Mouse (Mus musculus) erythroid progenitor cell, adult 5-6 weeks (primary cell): Measurements from ENCODE around the gene Cabp4. TPM values are rescaled to one million over a fixed set of nuclear protein-coding genes. Genes with fewer than 3 reads are reported as not detected.

Experiments
- ATAC-seq: replicated peaks from 2 replicates; pipeline ENCODE4 v1.8.0; 2016; ENCODE audit warnings: moderate number of reproducible peaks, mild to moderate bottlenecking, moderate TSS enrichment, inconsistent platforms; ENCODE audit not compliant: poor library complexity, low FRiP score, severe bottlenecking
- total RNA-seq, 2 experiments: library from RNA; stranded (forward) in 1 of 2; stranded (reverse) in 1 of 2; fragments of 150-400 nt in 1 of 2; fragments of 186-747, 209-891 nt in 1 of 2; gene quantifications; 2 replicates each; pipeline versions ENCODE4 v1.2.3 to v1.2.4; 2015 to 2017; ENCODE audit warnings: low replicate concordance in 2 of 2

The Cabp4 gene
- total RNA-seq, 2 experiments from 2014 or later, result not detected

GRCm38 (mm10) chr19:4090446-4090845 lies 53.4 kb downstream of the Cabp4 start:
- ATAC-seq, result no peak

- no peak for ATAC-seq
Observed at GRCm38 (mm10) chr19:4089128-4089527, 54.7 kb downstream of the Cabp4 start.

GRCm38 (mm10) chr19:4088146-4088545 lies 55.7 kb downstream of the Cabp4 start:
- ATAC-seq, result no peak

GRCm38 (mm10) chr19:4087090-4087489 lies 56.7 kb downstream of the Cabp4 start:
- no peak for ATAC-seq

- ATAC-seq, result no peak
Observed at GRCm38 (mm10) chr19:4086156-4086555, 57.7 kb downstream of the Cabp4 start.

Other genes with a start within 250 kb of the Cabp4 start
Only the 30 nearest of the 33 such genes appear.
- gene Unc93b1, start 208.8 kb downstream of the Cabp4 start, total RNA-seq (2015; ENCODE audit: low replicate concordance), result 28.5 and 29.3 TPM in 2 replicates
- gene Unc93b1, start 208.8 kb downstream of the Cabp4 start, total RNA-seq (2017; ENCODE audit: low replicate concordance), result 28.2 and 34.4 TPM in 2 replicates
- 3.6 TPM in 1 of 2 replicates, not detected in the other for gene Aldh3b3, start 185.4 kb downstream of the Cabp4 start, total RNA-seq (2015; ENCODE audit: low replicate concordance)
- gene Aldh3b3, start 185.4 kb downstream of the Cabp4 start, total RNA-seq (2017; ENCODE audit: low replicate concordance), result not detected in 2 replicates
- 1.3 and 6.5 TPM in 2 replicates for gene Aldh3b2, start 171.7 kb downstream of the Cabp4 start, total RNA-seq (2015; ENCODE audit: low replicate concordance)
- gene Aldh3b2, start 171.7 kb downstream of the Cabp4 start, total RNA-seq (2017; ENCODE audit: low replicate concordance), result 1.1 and 2.4 TPM in 2 replicates
- gene Acy3, start 157.5 kb downstream of the Cabp4 start, total RNA-seq (2015; ENCODE audit: low replicate concordance), result not detected in 2 replicates
- not detected in 2 replicates for gene Acy3, start 157.5 kb downstream of the Cabp4 start, total RNA-seq (2017; ENCODE audit: low replicate concordance)
- not detected in 2 replicates for gene Tbx10, start 151.3 kb downstream of the Cabp4 start, total RNA-seq (2015; ENCODE audit: low replicate concordance)
- not detected in 2 replicates for gene Tbx10, start 151.3 kb downstream of the Cabp4 start, total RNA-seq (2017; ENCODE audit: low replicate concordance)
- gene Nudt8, start 143.5 kb downstream of the Cabp4 start, total RNA-seq (2015; ENCODE audit: low replicate concordance), result not detected in 2 replicates
- gene Nudt8, start 143.5 kb downstream of the Cabp4 start, total RNA-seq (2017; ENCODE audit: low replicate concordance), result 1.4 TPM in 1 of 2 replicates, not detected in the other
- gene Gm49405, start 143.4 kb downstream of the Cabp4 start, total RNA-seq (2015; ENCODE audit: low replicate concordance), result not detected in 2 replicates
- 0.90 TPM in 1 of 2 replicates, not detected in the other for gene Gm49405, start 143.4 kb downstream of the Cabp4 start, total RNA-seq (2017; ENCODE audit: low replicate concordance)
- 0.42 TPM in 1 of 2 replicates, not detected in the other for gene Doc2g, start 140.7 kb downstream of the Cabp4 start, total RNA-seq (2015; ENCODE audit: low replicate concordance)
- 3.0 TPM in 1 of 2 replicates, not detected in the other for gene Doc2g, start 140.7 kb downstream of the Cabp4 start, total RNA-seq (2017; ENCODE audit: low replicate concordance)
- 77.1 and 96.6 TPM in 2 replicates for gene Ndufv1, start 131.2 kb downstream of the Cabp4 start, total RNA-seq (2015; ENCODE audit: low replicate concordance)
- 161 and 207 TPM in 2 replicates for gene Ndufv1, start 131.2 kb downstream of the Cabp4 start, total RNA-seq (2017; ENCODE audit: low replicate concordance)
- 115 and 185 TPM in 2 replicates for gene Gstp1, start 106.0 kb downstream of the Cabp4 start, total RNA-seq (2015; ENCODE audit: low replicate concordance)
- gene Gstp1, start 106.0 kb downstream of the Cabp4 start, total RNA-seq (2017; ENCODE audit: low replicate concordance), result 22.8 and 23.9 TPM in 2 replicates
- gene Gstp2, start 98.0 kb downstream of the Cabp4 start, total RNA-seq (2015; ENCODE audit: low replicate concordance), result 3.2 TPM in 1 of 2 replicates, not detected in the other
- gene Gstp2, start 98.0 kb downstream of the Cabp4 start, total RNA-seq (2017; ENCODE audit: low replicate concordance), result 3.2 TPM in 1 of 2 replicates, not detected in the other
- gene Gstp3, start 84.5 kb downstream of the Cabp4 start, total RNA-seq (2015; ENCODE audit: low replicate concordance), result 8.8 and 15.9 TPM in 2 replicates
- 16.8 and 19.8 TPM in 2 replicates for gene Gstp3, start 84.5 kb downstream of the Cabp4 start, total RNA-seq (2017; ENCODE audit: low replicate concordance)
- gene Cabp2, start 62.5 kb downstream of the Cabp4 start, total RNA-seq (2015; ENCODE audit: low replicate concordance), result not detected in 2 replicates
- gene Cabp2, start 62.5 kb downstream of the Cabp4 start, total RNA-seq (2017; ENCODE audit: low replicate concordance), result not detected in 2 replicates
- gene Cdk2ap2, start 46.9 kb downstream of the Cabp4 start, total RNA-seq (2015; ENCODE audit: low replicate concordance), result 118 and 124 TPM in 2 replicates
- 17.9 and 36.3 TPM in 2 replicates for gene Cdk2ap2, start 46.9 kb downstream of the Cabp4 start, total RNA-seq (2017; ENCODE audit: low replicate concordance)
- 56.6 and 67.1 TPM in 2 replicates for gene Pitpnm1, start 44.0 kb downstream of the Cabp4 start, total RNA-seq (2015; ENCODE audit: low replicate concordance)
- gene Pitpnm1, start 44.0 kb downstream of the Cabp4 start, total RNA-seq (2017; ENCODE audit: low replicate concordance), result 33.9 and 60.9 TPM in 2 replicates
- 33.5 and 72.1 TPM in 2 replicates for gene Aip, start 18.2 kb downstream of the Cabp4 start, total RNA-seq (2015; ENCODE audit: low replicate concordance)
- gene Aip, start 18.2 kb downstream of the Cabp4 start, total RNA-seq (2017; ENCODE audit: low replicate concordance), result 41.2 and 41.8 TPM in 2 replicates
- 1.1 TPM in 1 of 2 replicates, not detected in the other for gene Gpr152, start 4.2 kb downstream of the Cabp4 start, total RNA-seq (2015; ENCODE audit: low replicate concordance)
- not detected in 2 replicates for gene Gpr152, start 4.2 kb downstream of the Cabp4 start, total RNA-seq (2017; ENCODE audit: low replicate concordance)
- gene Coro1b, start 4.6 kb upstream of the Cabp4 start, total RNA-seq (2015; ENCODE audit: low replicate concordance), result 68.3 and 83.3 TPM in 2 replicates
- 8.5 and 48.9 TPM in 2 replicates for gene Coro1b, start 4.6 kb upstream of the Cabp4 start, total RNA-seq (2017; ENCODE audit: low replicate concordance)
- 66.3 and 73.4 TPM in 2 replicates for gene Ptprcap, start 9.6 kb upstream of the Cabp4 start, total RNA-seq (2015; ENCODE audit: low replicate concordance)
- gene Ptprcap, start 9.6 kb upstream of the Cabp4 start, total RNA-seq (2017; ENCODE audit: low replicate concordance), result 14.4 and 38.8 TPM in 2 replicates
- gene Rps6kb2, start 19.3 kb upstream of the Cabp4 start, total RNA-seq (2015; ENCODE audit: low replicate concordance), result 39.8 and 52.3 TPM in 2 replicates
- 21.4 and 34.8 TPM in 2 replicates for gene Rps6kb2, start 19.3 kb upstream of the Cabp4 start, total RNA-seq (2017; ENCODE audit: low replicate concordance)
- gene Carns1, start 31.4 kb upstream of the Cabp4 start, total RNA-seq (2015; ENCODE audit: low replicate concordance), result 0.72 and 2.5 TPM in 2 replicates
- gene Carns1, start 31.4 kb upstream of the Cabp4 start, total RNA-seq (2017; ENCODE audit: low replicate concordance), result 0.13 and 1.5 TPM in 2 replicates
- 8.0 and 31.0 TPM in 2 replicates for gene Tbc1d10c, start 47.3 kb upstream of the Cabp4 start, total RNA-seq (2015; ENCODE audit: low replicate concordance)
- gene Tbc1d10c, start 47.3 kb upstream of the Cabp4 start, total RNA-seq (2017; ENCODE audit: low replicate concordance), result 6.2 and 14.2 TPM in 2 replicates
- gene Ppp1ca, start 48.0 kb upstream of the Cabp4 start, total RNA-seq (2015; ENCODE audit: low replicate concordance), result 181 and 188 TPM in 2 replicates
- 185 and 268 TPM in 2 replicates for gene Ppp1ca, start 48.0 kb upstream of the Cabp4 start, total RNA-seq (2017; ENCODE audit: low replicate concordance)
- 44.0 and 54.1 TPM in 2 replicates for gene Rad9a, start 57.6 kb upstream of the Cabp4 start, total RNA-seq (2015; ENCODE audit: low replicate concordance)
- 27.5 and 41.6 TPM in 2 replicates for gene Rad9a, start 57.6 kb upstream of the Cabp4 start, total RNA-seq (2017; ENCODE audit: low replicate concordance)
- gene Clcf1, start 70.2 kb upstream of the Cabp4 start, total RNA-seq (2015; ENCODE audit: low replicate concordance), result not detected in 2 replicates
- gene Clcf1, start 70.2 kb upstream of the Cabp4 start, total RNA-seq (2017; ENCODE audit: low replicate concordance), result 0.15 and 1.2 TPM in 2 replicates
- not detected in 2 replicates for gene AC109138.7, start 70.3 kb upstream of the Cabp4 start, total RNA-seq (2015; ENCODE audit: low replicate concordance)
- gene AC109138.7, start 70.3 kb upstream of the Cabp4 start, total RNA-seq (2017; ENCODE audit: low replicate concordance), result not detected in 2 replicates
- gene Pold4, start 87.9 kb upstream of the Cabp4 start, total RNA-seq (2015; ENCODE audit: low replicate concordance), result 21.8 and 24.5 TPM in 2 replicates
- 5.0 and 16.1 TPM in 2 replicates for gene Pold4, start 87.9 kb upstream of the Cabp4 start, total RNA-seq (2017; ENCODE audit: low replicate concordance)
- gene Ssh3, start 125.1 kb upstream of the Cabp4 start, total RNA-seq (2015; ENCODE audit: low replicate concordance), result 2.2 and 16.8 TPM in 2 replicates
- gene Ssh3, start 125.1 kb upstream of the Cabp4 start, total RNA-seq (2017; ENCODE audit: low replicate concordance), result 0.90 and 5.2 TPM in 2 replicates
- gene Ankrd13d, start 139.1 kb upstream of the Cabp4 start, total RNA-seq (2015; ENCODE audit: low replicate concordance), result 0.72 and 1.3 TPM in 2 replicates
- gene Ankrd13d, start 139.1 kb upstream of the Cabp4 start, total RNA-seq (2017; ENCODE audit: low replicate concordance), result 0.39 TPM in 1 of 2 replicates, not detected in the other
- gene Grk2, start 162.2 kb upstream of the Cabp4 start, total RNA-seq (2015; ENCODE audit: low replicate concordance), result 71.3 and 72.8 TPM in 2 replicates
- gene Grk2, start 162.2 kb upstream of the Cabp4 start, total RNA-seq (2017; ENCODE audit: low replicate concordance), result 40.5 and 47.1 TPM in 2 replicates